Mouse (Mus musculus): ENCODE measurements around the gene Cfap70. TPM values are rescaled to one million over a fixed set of nuclear protein-coding genes. Genes with fewer than 3 reads are reported as not detected.

The Cfap70 gene
- 0.35 and 0.51 TPM in 2 replicates for polyA plus RNA-seq (2015; fragmentation: Nextera tagmentation; extraction: Ambion mirVana)

DNA sequence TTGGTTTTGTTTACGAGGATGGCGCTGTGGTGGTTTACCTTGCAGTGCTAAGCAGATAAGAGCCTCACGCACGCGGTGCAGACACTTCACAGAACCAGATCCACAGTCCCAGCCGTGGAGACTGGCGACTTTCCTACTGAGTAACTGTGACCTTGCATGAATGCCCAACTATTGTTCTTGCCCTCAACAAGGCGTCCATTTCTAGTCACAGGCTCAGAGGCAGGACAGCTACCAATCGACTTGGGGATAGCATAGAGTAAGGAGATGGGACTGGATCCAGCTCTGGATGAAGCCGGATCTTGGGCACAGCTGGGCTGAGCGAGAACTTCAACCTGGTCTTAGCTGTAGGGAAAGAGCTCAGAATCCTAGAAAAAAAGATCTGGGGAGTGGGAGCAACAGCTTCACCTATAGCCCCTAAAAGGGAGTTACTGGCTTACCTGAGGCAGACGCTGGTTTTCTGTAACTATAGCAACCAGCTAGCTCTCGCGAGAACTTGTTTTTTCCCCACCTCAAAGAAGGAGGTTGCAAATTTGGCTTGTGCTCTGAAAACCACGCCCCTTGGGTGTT is at the start of gene Cfap70:
Cfap70 (minus strand) TSS at position 462 of the 567 bp plus-strand sequence.
- H3K9me3 ChIP-seq, result no peaks in the 10 kb centered on the region
- peak within 1 kb of the TSS; percentile 27; the same call in 1 of the 2 replicates for H3K9ac ChIP-seq
- no peaks in the 10 kb centered on the region for H3K27me3 ChIP-seq
- peak within 1 kb of the TSS; percentile 40 for H3K4me3 ChIP-seq
- H3K27ac ChIP-seq, result no peak within 1 kb of the TSS
- peak within 1 kb of the TSS; percentile 64 for H3K4me2 ChIP-seq
- 2% methylated on average over 15 of the region's 15 CpGs for WGBS
- ATAC-seq (ENCODE audit: insufficient number of reproducible peaks, low FRiP score, low TSS enrichment, low read depth), result no peak
- H3K36me3 ChIP-seq, result peaks cover 16% of the 10 kb centered on the region
- no peaks in the 10 kb centered on the region for H3K4me1 ChIP-seq

DNA sequence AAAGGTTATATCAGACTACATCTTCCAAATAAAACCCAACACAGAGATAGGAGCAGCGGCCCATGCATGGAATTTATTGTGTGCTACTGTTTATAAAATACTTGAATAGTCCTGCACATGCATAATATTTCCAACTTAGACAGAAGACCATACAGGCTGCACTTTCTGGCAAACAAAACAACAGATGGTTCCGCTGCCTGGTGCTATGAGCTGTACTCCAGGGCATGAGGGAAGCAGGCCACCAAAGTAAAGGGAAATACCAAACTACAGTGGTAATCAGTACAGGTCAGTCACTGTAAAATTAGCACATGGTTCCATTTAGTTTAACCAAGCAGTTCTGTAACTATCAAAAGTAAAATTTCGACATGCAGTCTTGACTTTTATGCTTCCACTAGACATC is 48.0 kb upstream of the Cfap70 start:
- no peak for ATAC-seq (ENCODE audit: insufficient number of reproducible peaks, low FRiP score, low TSS enrichment, low read depth)
- Histone ChIP-seq H3K4me2 (no peak overlapping the region), H3K36me3 (peaks cover 39% of the 10 kb centered on the region), H3K27me3 (no peaks in the 10 kb centered on the region), H3K27ac (no peak overlapping the region), H3K4me1 (no peaks in the 10 kb centered on the region), H3K9me3 (no peaks in the 10 kb centered on the region), H3K4me3 (no peak overlapping the region), H3K9ac (no peak overlapping the region)
- WGBS, result 68% methylated on average over 3 of the region's 3 CpGs

- Histone ChIP-seq H3K4me1 (no peaks in the 10 kb centered on the region), H3K27me3 (no peaks in the 10 kb centered on the region), H3K9me3 (no peaks in the 10 kb centered on the region), H3K4me3 (no peak within 1 kb of the TSS), H3K27ac (no peak within 1 kb of the TSS), H3K4me2 (no peak within 1 kb of the TSS), H3K9ac (no peak within 1 kb of the TSS), H3K36me3 (peaks cover 41% of the 10 kb centered on the region)
- WGBS, result 67% methylated on average over 2 of the region's 2 CpGs
- ATAC-seq (ENCODE audit: insufficient number of reproducible peaks, low FRiP score, low TSS enrichment, low read depth), result no peak
These were observed 44.6 kb upstream of the Cfap70 start, which contains the start of gene Mss51 for GRCm38 (mm10) chr14:20496603-20497002. Gene Mss51 (minus strand): TSS chr14:20496901.

DNA sequence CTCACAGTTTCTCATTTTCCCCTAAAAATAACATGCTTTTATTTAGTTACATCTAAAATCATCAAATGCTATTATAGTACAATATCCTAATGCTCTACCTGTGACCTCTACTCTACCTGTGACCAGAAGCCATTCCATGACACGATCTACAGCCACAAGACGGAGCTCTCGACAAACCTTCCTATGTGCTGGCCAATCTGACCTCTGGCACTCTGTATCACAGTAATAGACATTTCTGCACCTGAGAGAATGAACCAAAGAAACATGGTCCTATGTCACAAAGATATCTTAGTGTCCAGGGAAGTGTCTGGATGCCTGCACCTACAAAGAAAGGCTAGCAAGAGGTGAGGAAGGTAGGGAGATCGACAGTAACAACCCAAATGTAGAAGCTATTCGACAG is 34.0 kb upstream of the Cfap70 start:
- H3K27ac ChIP-seq, result no peak overlapping the region
- H3K4me3 ChIP-seq, result no peak overlapping the region
- H3K9ac ChIP-seq, result no peak overlapping the region
- no peaks in the 10 kb centered on the region for H3K27me3 ChIP-seq
- H3K4me1 ChIP-seq, result no peaks in the 10 kb centered on the region
- H3K36me3 ChIP-seq, result peaks cover 25% of the 10 kb centered on the region
- H3K9me3 ChIP-seq, result no peaks in the 10 kb centered on the region
- ATAC-seq (ENCODE audit: insufficient number of reproducible peaks, low FRiP score, low TSS enrichment, low read depth), result no peak
- 96% methylated on average over 5 of the region's 5 CpGs for WGBS
- no peak overlapping the region for H3K4me2 ChIP-seq

DNA sequence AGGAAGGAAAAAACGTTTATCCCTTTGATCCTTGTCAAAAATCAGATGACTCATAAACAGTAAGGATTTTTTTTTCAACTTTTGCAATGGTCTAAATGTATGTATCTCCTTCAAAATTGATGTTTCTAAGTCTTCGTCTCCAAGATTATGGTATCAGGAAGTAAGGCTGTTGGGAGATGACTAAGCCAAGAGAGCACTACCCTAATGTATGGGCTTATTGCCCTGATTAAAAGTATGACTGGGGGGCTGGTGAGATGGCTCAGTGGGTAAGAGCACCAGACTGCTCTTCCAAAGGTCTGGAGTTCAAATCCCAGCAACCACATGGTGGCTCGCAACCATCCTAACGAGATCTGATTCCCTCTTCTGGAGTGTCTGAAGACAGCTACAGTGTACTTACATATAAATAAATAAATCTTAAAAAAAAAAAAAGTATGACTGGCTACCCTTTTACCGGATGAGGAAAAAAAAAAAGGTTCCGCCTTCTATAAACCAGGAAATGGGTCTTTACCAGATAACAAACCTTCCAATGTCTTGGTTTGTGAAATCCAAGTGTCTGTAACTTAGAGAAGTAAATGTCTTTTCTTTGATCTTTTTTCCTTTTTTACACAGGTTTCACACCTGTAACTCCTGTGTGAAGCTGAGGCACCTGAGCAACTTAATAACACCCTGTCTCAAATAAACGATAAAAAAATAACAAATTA is 30.2 kb upstream of the Cfap70 start:
- WGBS, result 84% methylated on average over 7 of the region's 7 CpGs
- Histone ChIP-seq H3K4me2 (no peak overlapping the region), H3K27me3 (no peaks in the 10 kb centered on the region), H3K4me1 (peaks cover 9% of the 10 kb centered on the region), H3K36me3 (peaks cover 20% of the 10 kb centered on the region), H3K9ac (no peak overlapping the region), H3K27ac (no peak overlapping the region), H3K9me3 (no peaks in the 10 kb centered on the region), H3K4me3 (no peak overlapping the region)
- no peak for ATAC-seq (ENCODE audit: insufficient number of reproducible peaks, low FRiP score, low TSS enrichment, low read depth)

GRCm38 (mm10) chr14:20481211-20481610 is 29.2 kb upstream of the Cfap70 start:
- Histone ChIP-seq H3K4me1 (peaks cover 9% of the 10 kb centered on the region), H3K27me3 (no peaks in the 10 kb centered on the region), H3K27ac (no peak overlapping the region), H3K9me3 (no peaks in the 10 kb centered on the region), H3K4me2 (no peak overlapping the region), H3K36me3 (peaks cover 16% of the 10 kb centered on the region), H3K9ac (no peak overlapping the region), H3K4me3 (no peak overlapping the region)
- 27% methylated on average over 5 of the region's 5 CpGs for WGBS
- no peak for ATAC-seq (ENCODE audit: insufficient number of reproducible peaks, low FRiP score, low TSS enrichment, low read depth)

- Histone ChIP-seq H3K36me3 (peaks cover 15% of the 10 kb centered on the region), H3K9ac (no peak overlapping the region), H3K4me3 (peak overlapping the region; percentile 77), H3K9me3 (no peaks in the 10 kb centered on the region), H3K4me1 (peaks cover 9% of the 10 kb centered on the region), H3K27me3 (no peaks in the 10 kb centered on the region), H3K27ac (peak overlapping the region; percentile 77; the same call in 1 of the 2 replicates), H3K4me2 (peak overlapping the region; percentile 60)
- no peak for ATAC-seq (ENCODE audit: insufficient number of reproducible peaks, low FRiP score, low TSS enrichment, low read depth)
- 71% methylated on average over 1 of the region's 1 CpGs for WGBS
These were observed 28.2 kb upstream of the Cfap70 start for GRCm38 (mm10) chr14:20480195-20480579.

GRCm38 (mm10) chr14:20479291-20480194 is 27.5 kb upstream of the Cfap70 start, which contains the start of gene Anxa7:
Gene Anxa7 (minus strand): TSS chr14:20480133.
- Histone ChIP-seq H3K9me3 (no peaks in the 10 kb centered on the region), H3K4me3 (peak within 1 kb of the TSS; percentile 77), H3K4me1 (peaks cover 9% of the 10 kb centered on the region), H3K4me2 (peak within 1 kb of the TSS; percentile 60), H3K27ac (peak within 1 kb of the TSS; percentile 77), H3K9ac (peak within 1 kb of the TSS; percentile 66), H3K27me3 (no peaks in the 10 kb centered on the region), H3K36me3 (peaks cover 8% of the 10 kb centered on the region)
- ATAC-seq (ENCODE audit: insufficient number of reproducible peaks, low FRiP score, low TSS enrichment, low read depth), result peak; percentile 85
- WGBS, result under 1% methylated on average over 48 of the region's 48 CpGs

GRCm38 (mm10) chr14:20478801-20479200 is 26.8 kb upstream of the Cfap70 start:
- peak overlapping the region; percentile 77 for H3K27ac ChIP-seq
- H3K4me2 ChIP-seq, result peak overlapping the region; percentile 60
- no peaks in the 10 kb centered on the region for H3K9me3 ChIP-seq
- H3K4me3 ChIP-seq, result peak overlapping the region; percentile 77
- 4% methylated on average over 7 of the region's 7 CpGs for WGBS
- H3K4me1 ChIP-seq, result peaks cover 9% of the 10 kb centered on the region
- no peaks in the 10 kb centered on the region for H3K27me3 ChIP-seq
- H3K36me3 ChIP-seq, result 0 out of 2 replicates have a peak, but pooled peaks cover 4% of the 10 kb centered on the region
- 0 out of 2 replicates have a peak overlapping the region, but pooled peaks have one; percentile 66 for H3K9ac ChIP-seq
- no peak for ATAC-seq (ENCODE audit: insufficient number of reproducible peaks, low FRiP score, low TSS enrichment, low read depth)

- H3K36me3 ChIP-seq, result 0 out of 2 replicates have a peak, but pooled peaks cover 4% of the 10 kb centered on the region
- peak overlapping the region; percentile 60 for H3K4me2 ChIP-seq
- H3K9me3 ChIP-seq, result no peaks in the 10 kb centered on the region
- WGBS, result 23% methylated on average over 3 of the region's 3 CpGs
- no peaks in the 10 kb centered on the region for H3K27me3 ChIP-seq
- ATAC-seq (ENCODE audit: insufficient number of reproducible peaks, low FRiP score, low TSS enrichment, low read depth), result no peak
- H3K4me1 ChIP-seq, result peaks cover 9% of the 10 kb centered on the region
- no peak overlapping the region for H3K9ac ChIP-seq
- H3K4me3 ChIP-seq, result peak overlapping the region; percentile 77
- peak overlapping the region; percentile 63; the same call in 1 of the 2 replicates for H3K27ac ChIP-seq
These were observed 26.4 kb upstream of the Cfap70 start for GRCm38 (mm10) chr14:20478385-20478784.

DNA sequence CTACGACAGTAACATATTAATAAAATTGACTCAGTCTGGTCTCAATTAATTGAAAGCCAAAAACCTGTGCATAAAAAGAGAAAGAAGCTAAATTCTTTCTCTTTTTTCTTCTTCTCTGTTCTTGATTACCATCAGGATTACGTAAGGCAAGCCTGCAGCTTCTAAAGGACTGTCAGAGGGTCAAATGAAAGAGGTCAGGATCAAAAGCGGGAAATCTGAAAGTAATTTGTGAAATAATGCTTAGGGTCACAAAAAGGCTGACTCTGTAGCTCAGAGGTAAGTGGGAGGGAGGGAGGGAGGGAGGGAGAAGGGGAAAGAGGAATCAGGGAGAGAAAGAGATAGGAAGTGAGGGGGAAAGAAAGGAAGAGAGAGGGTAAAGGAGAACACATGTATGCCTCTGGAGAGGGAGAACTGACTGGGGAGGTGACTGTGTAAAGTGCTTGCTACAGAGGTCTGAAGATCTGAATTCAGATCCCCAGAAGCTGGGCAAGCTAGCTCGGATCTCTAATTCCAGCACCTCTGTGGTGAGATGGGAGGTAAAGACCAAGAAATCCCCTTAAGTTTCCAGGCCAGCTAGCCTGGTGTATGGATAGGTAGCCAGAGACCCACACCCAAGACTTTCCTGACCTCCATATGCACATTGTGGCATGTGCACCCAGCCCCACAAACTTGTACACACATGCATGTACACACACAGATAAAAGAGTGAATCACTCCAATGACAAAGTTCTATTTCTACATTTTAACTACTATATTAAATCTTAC is 25.4 kb upstream of the Cfap70 start:
- Histone ChIP-seq H3K36me3 (no peaks in the 10 kb centered on the region), H3K4me1 (peaks cover 9% of the 10 kb centered on the region), H3K4me3 (no peak overlapping the region), H3K9me3 (no peaks in the 10 kb centered on the region), H3K27ac (no peak overlapping the region), H3K27me3 (no peaks in the 10 kb centered on the region), H3K4me2 (no peak overlapping the region), H3K9ac (no peak overlapping the region)
- 33% methylated on average over 4 of the region's 4 CpGs for WGBS
- no peak for ATAC-seq (ENCODE audit: insufficient number of reproducible peaks, low FRiP score, low TSS enrichment, low read depth)

Data from limb, embryonic 15.5 days (tissue).